Mouse (Mus musculus) embryo, embryonic 11 days (tissue): ENCODE results near the gene Cyp1a2.

Experiments used
- DNase-seq: peaks from one replicate; pipeline ENCODE4 v3.0.0-alpha.2; 2015

Cyp1a2 gene

GRCm38 (mm10) chr9:57671037-57671436 is 12.5 kb downstream of the Cyp1a2 start:
- DNase-seq, result no peak

- DNase-seq, result no peak
Observed at GRCm38 (mm10) chr9:57669566-57669965, 13.9 kb downstream of the Cyp1a2 start.

GRCm38 (mm10) chr9:57668277-57668676 is 15.2 kb downstream of the Cyp1a2 start:
- no peak for DNase-seq

- no peak for DNase-seq
Observed at GRCm38 (mm10) chr9:57667817-57668216, 15.7 kb downstream of the Cyp1a2 start.

- no peak for DNase-seq
Observed at GRCm38 (mm10) chr9:57667136-57667535, 16.4 kb downstream of the Cyp1a2 start.

GRCm38 (mm10) chr9:57666536-57666935 is 17.0 kb downstream of the Cyp1a2 start:
- no peak for DNase-seq

GRCm38 (mm10) chr9:57664616-57665015 is 18.9 kb downstream of the Cyp1a2 start:
- no peak for DNase-seq

GRCm38 (mm10) chr9:57661552-57661951 is 22.0 kb downstream of the Cyp1a2 start:
- no peak for DNase-seq

GRCm38 (mm10) chr9:57660501-57660900 is 23.0 kb downstream of the Cyp1a2 start:
- no peak for DNase-seq

GRCm38 (mm10) chr9:57659774-57660173 is 23.7 kb downstream of the Cyp1a2 start:
- DNase-seq, result peak; percentile 83

- no peak for DNase-seq
Observed at GRCm38 (mm10) chr9:57658970-57659369, 24.5 kb downstream of the Cyp1a2 start.

GRCm38 (mm10) chr9:57657843-57658242 is 25.7 kb downstream of the Cyp1a2 start:
- DNase-seq, result no peak

- no peak for DNase-seq
Observed at GRCm38 (mm10) chr9:57656631-57657350, 26.7 kb downstream of the Cyp1a2 start.

GRCm38 (mm10) chr9:57655749-57656148 is 27.8 kb downstream of the Cyp1a2 start:
- DNase-seq, result peak; percentile 96

- DNase-seq, result no peak
Observed at GRCm38 (mm10) chr9:57654966-57655365, 28.5 kb downstream of the Cyp1a2 start.

- no peak for DNase-seq
Observed at GRCm38 (mm10) chr9:57653283-57653682, 30.2 kb downstream of the Cyp1a2 start, which contains the start of gene Csk. Gene Csk (minus strand): TSS chr9:57653631.

- DNase-seq, result peak; percentile 41
Observed at GRCm38 (mm10) chr9:57652855-57653254, 30.6 kb downstream of the Cyp1a2 start.

- DNase-seq, result no peak
Observed at GRCm38 (mm10) chr9:57652351-57652750, 31.2 kb downstream of the Cyp1a2 start.

GRCm38 (mm10) chr9:57650786-57651311 is 32.7 kb downstream of the Cyp1a2 start:
- DNase-seq, result peak; percentile 41

GRCm38 (mm10) chr9:57650130-57650785 is 33.2 kb downstream of the Cyp1a2 start:
- no peak for DNase-seq

GRCm38 (mm10) chr9:57647286-57648108 is 36.0 kb downstream of the Cyp1a2 start:
- no peak for DNase-seq

GRCm38 (mm10) chr9:57646551-57647103 is 36.9 kb downstream of the Cyp1a2 start:
- DNase-seq, result no peak
